Mouse (Mus musculus): ENCODE results near the gene App. TPM values are rescaled to one million over a fixed set of nuclear protein-coding genes. Genes with fewer than 3 reads are reported as not detected.

App gene
- total RNA-seq, 2 experiments from 2014 or later, result 290 to 292 TPM

GRCm38 (mm10) chr16:85075330-85075729, 98.2 kb downstream of the App start:
- DNase-seq, result no peak

GRCm38 (mm10) chr16:85074889-85075288, 98.7 kb downstream of the App start:
- no peak for DNase-seq

- DNase-seq, result peak; percentile 18
Measured at GRCm38 (mm10) chr16:85072624-85073023, 100.9 kb downstream of the App start.

- DNase-seq, result no peak
Measured at GRCm38 (mm10) chr16:85071791-85072190, 101.8 kb downstream of the App start.

- DNase-seq, result no peak
Measured at GRCm38 (mm10) chr16:85071248-85071647, 102.3 kb downstream of the App start.

- DNase-seq, result no peak
Measured at GRCm38 (mm10) chr16:85067254-85067893, 106.2 kb downstream of the App start.

GRCm38 (mm10) chr16:85066227-85066626, 107.3 kb downstream of the App start:
- DNase-seq, result no peak

GRCm38 (mm10) chr16:85064800-85065199, 108.8 kb downstream of the App start:
- DNase-seq, result no peak

- no peak for DNase-seq
Measured at GRCm38 (mm10) chr16:85062732-85063131, 110.8 kb downstream of the App start.

GRCm38 (mm10) chr16:85061725-85062124, 111.8 kb downstream of the App start:
- peak; percentile 19 for DNase-seq

GRCm38 (mm10) chr16:85058138-85058537, 115.4 kb downstream of the App start:
- DNase-seq, result no peak

GRCm38 (mm10) chr16:85056212-85056611, 117.4 kb downstream of the App start:
- no peak for DNase-seq

GRCm38 (mm10) chr16:85053996-85054395, 119.6 kb downstream of the App start:
- no peak for DNase-seq

- DNase-seq, result no peak
Measured at GRCm38 (mm10) chr16:85047310-85047709, 126.3 kb downstream of the App start.

GRCm38 (mm10) chr16:85041153-85041959, 132.2 kb downstream of the App start:
- DNase-seq, result no peak

- DNase-seq, result no peak
Measured at GRCm38 (mm10) chr16:85038731-85039130, 134.8 kb downstream of the App start.

GRCm38 (mm10) chr16:85037969-85038644, 135.5 kb downstream of the App start:
- no peak for DNase-seq

GRCm38 (mm10) chr16:85035815-85036214, 137.8 kb downstream of the App start:
- no peak for DNase-seq

- no peak for DNase-seq
Measured at GRCm38 (mm10) chr16:85033747-85034146, 139.8 kb downstream of the App start.

GRCm38 (mm10) chr16:85030810-85031209, 142.8 kb downstream of the App start:
- DNase-seq, result no peak

- DNase-seq, result no peak
Measured at GRCm38 (mm10) chr16:85028396-85028795, 145.2 kb downstream of the App start.

- no peak for DNase-seq
Measured at GRCm38 (mm10) chr16:85024706-85025105, 148.9 kb downstream of the App start.

- no peak for DNase-seq
Measured at GRCm38 (mm10) chr16:85023106-85023505, 150.5 kb downstream of the App start.

Data from adrenal gland, postnatal 10 days (tissue).